Mouse (Mus musculus): ENCODE measurements around the gene Elof1. TPM values are rescaled to one million over a fixed set of nuclear protein-coding genes. Genes with fewer than 3 reads are reported as not detected.
A peak's percentile ranks its signal among the peaks of the same experiment; 100 is the strongest.
"Not testable (repeated sequence)": the region's sequence is repeated elsewhere in the genome, so short reads cannot be mapped to it uniquely, and the experiment has no call there.

Elof1 gene
- polyA plus RNA-seq, 1 experiment from 2014 or later: 171 TPM

GRCm38 (mm10) chr9:22153810-22154209, 36.8 kb upstream of the Elof1 start:
- peaks cover 6% of the 10 kb centered on the region; the same call in 1 of the 2 replicates for H3K27me3 ChIP-seq (replicated peaks)
- H3K4me3 ChIP-seq: no peak overlapping the region
- peaks cover 11% of the 10 kb centered on the region for H3K4me1 ChIP-seq
- no peaks in the 10 kb centered on the region for H3K9me3 ChIP-seq
- peaks cover 3% of the 10 kb centered on the region; the same call in 1 of the 2 replicates for H3K36me3 ChIP-seq
- H3K9ac ChIP-seq: no peak overlapping the region
- no peak overlapping the region for H3K27ac ChIP-seq
- H3K4me2 ChIP-seq (replicated peaks): no peak overlapping the region
- 93% methylated on average over 3 of the region's 3 CpGs for WGBS
- ATAC-seq (ENCODE audit: low FRiP score, low read depth): no peak

GRCm38 (mm10) chr9:22150946-22151345, 34.0 kb upstream of the Elof1 start:
- ATAC-seq (ENCODE audit: low FRiP score, low read depth): no peak
- no peaks in the 10 kb centered on the region for H3K27me3 ChIP-seq (replicated peaks)
- no peaks in the 10 kb centered on the region for H3K9me3 ChIP-seq
- H3K4me1 ChIP-seq: no peaks in the 10 kb centered on the region
- H3K4me3 ChIP-seq: no peak overlapping the region
- WGBS: 93% methylated on average over 2 of the region's 2 CpGs
- no peak overlapping the region for H3K4me2 ChIP-seq (replicated peaks)
- no peaks in the 10 kb centered on the region for H3K36me3 ChIP-seq
- H3K9ac ChIP-seq: no peak overlapping the region
- H3K27ac ChIP-seq: no peak overlapping the region

- not testable (repeated sequence) for H3K4me3 ChIP-seq; H3K9ac ChIP-seq; H3K36me3 ChIP-seq; ATAC-seq (ENCODE audit: low FRiP score, low read depth); H3K27ac ChIP-seq; H3K9me3 ChIP-seq; H3K4me2 ChIP-seq (replicated peaks); H3K27me3 ChIP-seq (replicated peaks); H3K4me1 ChIP-seq
- 84% methylated on average over 7 of the region's 7 CpGs for WGBS
Observed at GRCm38 (mm10) chr9:22150249-22150693, 33.3 kb upstream of the Elof1 start.

GRCm38 (mm10) chr9:22149426-22150248, 32.7 kb upstream of the Elof1 start:
- H3K9me3 ChIP-seq: no peaks in the 10 kb centered on the region
- H3K4me1 ChIP-seq: no peaks in the 10 kb centered on the region
- 80% methylated on average over 20 of the region's 20 CpGs for WGBS
- no peak overlapping the region for H3K9ac ChIP-seq
- no peaks in the 10 kb centered on the region for H3K27me3 ChIP-seq (replicated peaks)
- no peaks in the 10 kb centered on the region for H3K36me3 ChIP-seq
- ATAC-seq (ENCODE audit: low FRiP score, low read depth): no peak
- no peak overlapping the region for H3K27ac ChIP-seq
- H3K4me3 ChIP-seq: no peak overlapping the region
- no peak overlapping the region for H3K4me2 ChIP-seq (replicated peaks)

DNA sequence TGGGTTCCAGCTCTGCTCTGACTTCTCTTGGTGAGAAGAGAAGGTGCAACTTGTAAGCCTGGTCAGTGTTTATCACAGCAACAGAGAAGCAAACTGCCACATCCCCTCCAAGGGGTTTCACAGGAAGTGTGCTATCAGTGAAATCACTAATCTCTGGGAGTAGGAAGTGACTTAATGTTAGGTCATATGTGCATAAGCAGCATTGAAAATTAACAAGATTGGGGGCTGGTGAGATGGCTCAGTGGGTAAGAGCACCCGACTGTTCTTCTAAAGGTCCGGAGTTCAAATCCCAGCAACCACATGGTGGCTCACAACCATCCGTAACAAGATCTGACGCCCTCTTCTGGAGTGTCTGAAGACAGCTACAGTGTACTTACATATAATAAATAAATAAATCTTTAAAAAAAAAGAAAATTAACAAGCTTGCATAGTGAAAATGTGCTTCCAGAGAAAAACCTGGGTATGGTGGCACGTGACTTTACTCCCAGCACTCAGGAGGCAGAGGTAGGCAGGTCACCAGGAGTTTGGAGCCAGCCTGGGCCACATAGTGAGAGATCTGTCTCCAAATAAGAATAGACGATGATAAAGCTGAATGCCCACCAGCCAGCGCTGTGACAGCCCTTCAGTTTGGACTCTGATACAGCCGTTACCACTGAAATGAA, 27.5 kb upstream of the Elof1 start:
- H3K4me2 ChIP-seq (replicated peaks): no peak overlapping the region
- no peak overlapping the region for H3K4me3 ChIP-seq
- ATAC-seq (ENCODE audit: low FRiP score, low read depth): no peak
- H3K27me3 ChIP-seq (replicated peaks): no peaks in the 10 kb centered on the region
- no peak overlapping the region for H3K9ac ChIP-seq
- no peaks in the 10 kb centered on the region for H3K36me3 ChIP-seq
- no peaks in the 10 kb centered on the region for H3K9me3 ChIP-seq
- H3K27ac ChIP-seq: no peak overlapping the region
- 85% methylated on average over 8 of the region's 8 CpGs for WGBS
- no peaks in the 10 kb centered on the region for H3K4me1 ChIP-seq

DNA sequence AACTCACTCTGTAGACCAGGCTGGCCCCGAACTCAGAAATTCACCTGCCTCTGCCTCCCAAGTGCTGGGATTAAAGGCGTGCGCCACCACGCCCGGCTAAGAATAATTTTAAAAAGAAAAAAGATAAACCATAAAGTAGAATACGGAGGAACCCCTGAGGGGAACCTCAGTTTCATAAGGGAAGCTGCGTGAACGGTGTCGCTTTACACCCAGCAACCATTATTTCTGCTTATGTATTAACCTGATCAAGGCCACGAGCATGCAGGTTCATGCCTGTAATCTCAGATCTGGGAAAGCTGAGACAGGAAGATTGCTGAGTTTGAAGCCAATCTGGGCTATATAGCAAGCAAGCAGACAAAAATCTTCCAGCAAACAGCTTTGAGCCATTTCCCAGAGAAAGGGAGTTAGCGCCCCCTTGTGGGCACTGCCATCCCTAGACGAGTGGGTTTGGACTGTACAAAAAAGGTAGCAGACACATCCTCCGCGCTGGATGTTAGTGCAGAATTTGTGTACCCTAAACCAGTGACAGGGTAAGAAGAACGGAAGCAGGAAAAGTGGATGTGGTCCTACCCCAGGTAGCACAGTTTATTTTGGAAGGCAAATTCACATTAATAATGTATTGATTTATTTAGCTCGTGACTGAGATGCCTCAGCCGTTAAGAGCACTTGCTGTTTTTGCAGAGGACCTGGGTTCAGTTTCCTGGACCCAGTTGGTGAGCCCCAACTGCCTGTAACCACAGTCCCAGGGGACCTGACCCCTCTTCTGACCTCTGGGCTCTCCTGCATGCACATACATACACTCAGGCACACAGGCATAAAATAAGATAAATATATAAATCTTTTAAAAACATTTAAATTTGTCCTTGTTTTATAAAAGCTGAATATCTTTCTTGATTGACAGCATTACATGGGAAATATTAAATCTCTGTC, 26.4 kb upstream of the Elof1 start:
- ATAC-seq (ENCODE audit: low FRiP score, low read depth): peak; percentile 65; the same call in 1 of the 2 replicates
- Histone ChIP-seq H3K4me2 (replicated peaks) (no peak overlapping the region), H3K27me3 (replicated peaks) (no peaks in the 10 kb centered on the region), H3K4me3 (no peak overlapping the region), H3K9ac (no peak overlapping the region), H3K4me1 (no peaks in the 10 kb centered on the region), H3K36me3 (no peaks in the 10 kb centered on the region), H3K27ac (no peak overlapping the region), H3K9me3 (no peaks in the 10 kb centered on the region)
- WGBS: 58% methylated on average over 17 of the region's 17 CpGs

DNA sequence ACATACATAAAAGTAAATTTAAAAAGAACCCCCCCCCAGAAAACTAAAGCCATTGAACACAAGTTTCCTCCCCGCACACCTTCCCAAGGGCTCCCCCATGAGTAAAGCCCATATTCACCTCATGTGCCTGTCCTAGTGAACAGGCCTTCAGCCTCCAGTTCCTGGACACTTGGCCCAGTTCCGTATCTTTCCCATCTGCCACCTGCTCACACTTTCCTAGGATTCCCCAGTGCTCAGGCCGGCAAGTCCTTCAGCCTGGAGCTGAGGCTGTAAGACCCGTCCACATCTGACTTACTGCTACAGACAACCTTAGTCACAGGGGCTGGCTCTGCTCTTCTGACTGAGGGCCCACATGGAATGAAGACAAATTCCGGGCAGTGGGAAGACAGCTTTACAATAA, 22.8 kb upstream of the Elof1 start:
- 89% methylated on average over 5 of the region's 5 CpGs for WGBS

GRCm38 (mm10) chr9:22138480-22138879, 21.5 kb upstream of the Elof1 start:
- Histone ChIP-seq H3K4me2 (replicated peaks) (no peak overlapping the region), H3K9ac (no peak overlapping the region), H3K27me3 (replicated peaks) (0 out of 2 replicates have a peak, but pooled peaks cover 5% of the 10 kb centered on the region), H3K4me3 (no peak overlapping the region), H3K27ac (no peak overlapping the region), H3K36me3 (no peaks in the 10 kb centered on the region), H3K9me3 (no peaks in the 10 kb centered on the region), H3K4me1 (peaks cover 12% of the 10 kb centered on the region)
- ATAC-seq (ENCODE audit: low FRiP score, low read depth): no peak
- 20% methylated on average over 2 of the region's 2 CpGs for WGBS

More for the DNA sequence above, 22.8 kb upstream of the Elof1 start:
- Histone ChIP-seq H3K9ac (no peak overlapping the region), H3K36me3 (no peaks in the 10 kb centered on the region), H3K4me2 (replicated peaks) (no peak overlapping the region), H3K27me3 (replicated peaks) (0 out of 2 replicates have a peak, but pooled peaks cover 5% of the 10 kb centered on the region), H3K4me3 (no peak overlapping the region), H3K9me3 (no peaks in the 10 kb centered on the region), H3K4me1 (peaks cover 12% of the 10 kb centered on the region), H3K27ac (no peak overlapping the region)
- no peak for ATAC-seq (ENCODE audit: low FRiP score, low read depth)

DNA sequence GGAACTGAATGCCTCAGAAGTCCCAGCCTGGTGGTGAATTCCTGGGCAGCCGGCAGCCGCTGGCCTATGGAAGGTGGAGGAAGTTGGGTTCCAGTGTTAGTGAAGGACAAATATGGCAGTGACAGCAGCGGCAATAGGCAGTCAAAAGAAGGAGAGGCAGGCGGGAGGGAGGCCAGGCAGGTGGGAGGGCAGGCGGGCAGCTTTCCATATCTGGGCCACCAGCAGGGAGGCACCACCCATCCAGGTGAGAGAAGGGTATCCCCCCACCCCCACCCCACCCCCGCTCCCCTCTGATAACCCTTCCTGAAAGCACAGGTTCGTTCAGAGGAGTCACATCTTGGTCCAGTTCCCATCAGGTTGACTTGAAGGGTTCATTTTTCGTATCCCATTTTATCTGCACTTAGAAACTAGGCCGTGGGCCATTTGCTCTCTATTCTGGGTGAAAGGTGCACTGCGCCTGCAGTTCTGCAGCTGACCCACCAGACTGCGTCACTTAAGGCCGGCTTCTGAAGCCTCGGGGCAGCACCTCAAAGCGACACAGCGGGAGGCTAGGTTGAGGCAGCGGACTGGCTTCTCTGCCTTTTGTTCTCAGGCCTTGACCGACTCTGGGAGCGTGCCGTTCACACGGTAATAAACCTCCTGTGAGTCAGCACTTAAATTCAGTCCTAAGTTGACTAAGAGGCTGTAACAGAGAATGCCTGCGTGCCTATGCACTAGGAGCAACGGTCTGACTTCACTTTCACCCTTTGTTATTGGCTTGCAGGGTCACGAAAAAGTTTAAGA, 20.0 kb upstream of the Elof1 start:
- ATAC-seq (ENCODE audit: low FRiP score, low read depth): peak; percentile 54; the same call in 1 of the 2 replicates
- Histone ChIP-seq H3K9ac (no peak overlapping the region), H3K4me1 (peaks cover 12% of the 10 kb centered on the region), H3K27ac (no peak overlapping the region), H3K36me3 (no peaks in the 10 kb centered on the region), H3K27me3 (replicated peaks) (peaks cover 19% of the 10 kb centered on the region), H3K4me2 (replicated peaks) (peak overlapping the region; percentile 41), H3K9me3 (no peaks in the 10 kb centered on the region), H3K4me3 (no peak overlapping the region; the same call in 1 of the 2 replicates)
- 5% methylated on average over 23 of the region's 23 CpGs for WGBS

DNA sequence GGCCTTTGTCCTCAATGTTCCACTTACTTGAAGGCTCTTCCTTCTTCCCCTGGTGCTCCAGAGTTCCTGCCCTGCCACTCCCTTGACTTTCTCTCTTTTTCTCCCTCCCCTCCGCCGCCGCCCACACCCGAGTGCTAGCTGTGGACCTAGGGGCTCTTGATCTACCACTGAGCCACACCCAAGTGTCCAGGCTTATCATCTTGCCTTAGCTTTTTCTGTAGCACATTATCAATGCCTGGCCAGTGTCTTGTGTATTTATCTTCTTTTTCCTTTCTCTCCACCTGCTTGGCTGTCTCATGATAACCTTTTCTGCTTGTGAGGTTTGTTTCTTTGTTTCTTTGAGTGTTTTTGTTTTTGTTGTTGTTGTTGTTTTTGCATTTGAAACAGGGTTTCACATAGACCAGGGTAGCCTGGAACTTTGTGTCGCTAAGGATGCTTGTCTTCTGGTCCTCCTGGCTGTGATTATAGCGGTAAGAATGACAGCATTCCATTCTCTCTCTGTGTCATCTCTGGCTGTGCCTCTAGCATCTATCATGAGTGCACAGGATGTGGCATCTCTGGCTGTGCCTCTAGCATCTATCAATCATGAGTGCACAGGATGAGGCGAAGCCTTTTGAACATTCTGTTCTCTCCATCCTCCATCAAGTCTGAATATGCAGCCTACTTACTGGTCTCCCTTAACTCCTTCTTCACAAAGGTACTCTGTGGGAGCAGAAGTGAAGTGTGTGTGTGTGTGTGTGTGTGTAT, 18.8 kb upstream of the Elof1 start, which contains the start of gene Acp5:
Acp5 (minus strand) TSS at position 68 of the 747 bp plus-strand sequence.
- Histone ChIP-seq H3K4me2 (replicated peaks) (peak within 1 kb of the TSS; percentile 41; the same call in 1 of the 2 replicates), H3K27ac (no peak within 1 kb of the TSS), H3K9ac (no peak within 1 kb of the TSS), H3K4me1 (peaks cover 17% of the 10 kb centered on the region), H3K4me3 (no peak within 1 kb of the TSS), H3K36me3 (no peaks in the 10 kb centered on the region), H3K27me3 (replicated peaks) (peaks cover 29% of the 10 kb centered on the region), H3K9me3 (no peaks in the 10 kb centered on the region)
- no peak for ATAC-seq (ENCODE audit: low FRiP score, low read depth)
- 66% methylated on average over 7 of the region's 7 CpGs for WGBS
